Mouse (Mus musculus) gastrocnemius, postnatal 36 days (tissue): Measurements from ENCODE around the gene Hibch. TPM values are rescaled to one million over a fixed set of nuclear protein-coding genes. Genes with fewer than 3 reads are reported as not detected.

Source experiments
- total RNA-seq, 2 experiments: library from RNA; stranded (reverse); gene quantifications; 2 replicates each; pipeline ENCODE4 v1.2.3; 2021

The Hibch gene
- total RNA-seq, 2 experiments from 2014 or later, result 35.7 to 37.3 TPM

Other genes with a start within 250 kb of the Hibch start
- gene Nemp2, start 214.2 kb upstream of the Hibch start, total RNA-seq, result under 1 TPM; 0.26 to 0.39 TPM
- 1 to 10 TPM; 5.8 to 6.5 TPM for gene Mfsd6, start 117.5 kb upstream of the Hibch start, total RNA-seq
- 1 to 10 TPM; 6.6 to 9.0 TPM for gene Inpp1, start 27.2 kb upstream of the Hibch start, total RNA-seq
- gene 1700019D03Rik, start 175.2 kb downstream of the Hibch start, total RNA-seq, result 1 to 10 TPM in 1 of 2 experiments, under 1 TPM in 1; 0.89 to 1.5 TPM
- gene Mstn, start 216.7 kb downstream of the Hibch start, total RNA-seq, result 10 to 100 TPM; 35.2 to 62.1 TPM